In the genomic region with DNA sequence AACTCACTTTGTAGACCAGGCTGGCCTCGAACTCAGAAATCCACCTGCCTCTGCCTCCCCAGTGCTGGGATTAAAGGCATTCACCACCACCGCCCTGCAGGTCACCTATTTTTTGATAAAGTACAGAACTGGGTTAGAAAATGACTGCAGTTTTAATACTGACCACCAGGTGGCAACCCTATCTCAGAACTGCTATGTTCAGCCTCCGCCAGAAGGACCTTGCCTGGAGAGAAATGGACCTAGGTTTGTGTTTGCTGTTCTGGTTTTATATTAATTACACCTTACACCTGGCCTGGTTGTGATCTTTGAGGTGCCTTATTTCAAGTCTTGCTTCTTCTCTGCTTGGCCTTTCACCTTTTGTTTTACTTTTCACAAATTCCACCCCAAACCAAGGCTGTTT, we compare ENCODE assay signal across 8 mouse cellular contexts. TPM values are rescaled to one million over a fixed set of nuclear protein-coding genes. Genes with fewer than 3 reads are reported as not detected.
DNase-seq lines count a peak whose midpoint lies in the region; ATAC-seq lines count a peak whose summit lies in the region.

No protein-coding gene starts in this region.

- H3K9me3 ChIP-seq in intestine, embryonic 15.5 days, result no peaks in the 10 kb centered on the region
- H3K9me3 ChIP-seq in limb, embryonic 10.5 days (replicated peaks), result 0 out of 2 replicates have a peak, but pooled peaks cover 1% of the 10 kb centered on the region

- ATAC-seq in erythroblast, adult 5-6 weeks (replicated peaks; ENCODE audit: low FRiP score, poor library complexity, severe bottlenecking), result peak; percentile 73
- peak; percentile 76 for ATAC-seq in intestine, embryonic 15.5 days

- no peak overlapping the region for H3K9ac ChIP-seq in intestine, embryonic 15.5 days

- no peaks in the 10 kb centered on the region for H3K27me3 ChIP-seq in intestine, embryonic 15.5 days (replicated peaks)
- H3K27me3 ChIP-seq in limb, embryonic 10.5 days (ENCODE audit: low read depth, poor library complexity, severe bottlenecking), result no peaks in the 10 kb centered on the region

- DNase-seq in urinary bladder, postnatal 14 days (ENCODE audit: low spot score), result peak; percentile 65
- DNase-seq in urinary bladder, adult 2 months (ENCODE audit: low spot score), result no peak
- DNase-seq in brain, adult 2 months (ENCODE audit: low read depth, low spot score), result peak; percentile 85
- peak; percentile 53 for DNase-seq in limb, embryonic 10.5 days (ENCODE audit: low spot score)
- peak; percentile 79 for DNase-seq in naive thymus-derived CD4-positive, alpha-beta T cell, adult 2 months (ENCODE audit: low read depth)
- peak; percentile 59 for DNase-seq in thymus, postnatal 14 days

- H3K4me1 ChIP-seq in intestine, embryonic 15.5 days (replicated peaks), result no peaks in the 10 kb centered on the region
- no peaks in the 10 kb centered on the region for H3K4me1 ChIP-seq in limb, embryonic 10.5 days

- no peak overlapping the region for H3K4me3 ChIP-seq in intestine, embryonic 15.5 days (replicated peaks)
- H3K4me3 ChIP-seq in limb, embryonic 10.5 days, result no peak overlapping the region

- WGBS in intestine, embryonic 15.5 days, result 18% methylated on average over 3 of the region's 3 CpGs
- WGBS in limb, embryonic 10.5 days, result 45% methylated on average over 3 of the region's 3 CpGs

- no peak overlapping the region for H3K27ac ChIP-seq in intestine, embryonic 15.5 days
- no peak overlapping the region for H3K27ac ChIP-seq in limb, embryonic 10.5 days

- no peaks in the 10 kb centered on the region for H3K36me3 ChIP-seq in intestine, embryonic 15.5 days
- no peaks in the 10 kb centered on the region; the same call in 1 of the 2 replicates for H3K36me3 ChIP-seq in limb, embryonic 10.5 days

- no peak overlapping the region for H3K4me2 ChIP-seq in intestine, embryonic 15.5 days (replicated peaks)

RNA-seq across cellular contexts. Expression of a gene that starts 12.7 kb away (rescaled TPM):
- polyA plus RNA-seq in urinary bladder, adult 2 months (2012; rRNA removed), result 0.40 and 2.3 TPM in 2 replicates
- not detected in 2 replicates for total RNA-seq in erythroblast, adult 5-6 weeks (2015; ENCODE audit: low replicate concordance)
- not detected in 2 replicates for total RNA-seq in erythroblast, adult 5-6 weeks (2017; ENCODE audit: low replicate concordance)
- 1,145 and 3,143 TPM in 2 replicates for polyA plus RNA-seq in intestine, embryonic 15.5 days (2015; fragmentation: Nextera tagmentation; extraction: Ambion mirVana)
- polyA plus RNA-seq in limb, embryonic 10.5 days (2016; fragmentation: Nextera tagmentation; extraction: Ambion mirVana), result not detected in 2 replicates

RNA-seq across cellular contexts. Expression of a gene that starts 34.9 kb away (rescaled TPM):
- polyA plus RNA-seq in urinary bladder, adult 2 months (2012; rRNA removed), result 14.5 and 15.6 TPM in 2 replicates
- 1.2 and 3.3 TPM in 2 replicates for total RNA-seq in erythroblast, adult 5-6 weeks (2015; ENCODE audit: low replicate concordance)
- total RNA-seq in erythroblast, adult 5-6 weeks (2017; ENCODE audit: low replicate concordance), result 1.3 TPM in 1 of 2 replicates, not detected in the other
- 14.9 and 15.7 TPM in 2 replicates for polyA plus RNA-seq in intestine, embryonic 15.5 days (2015; fragmentation: Nextera tagmentation; extraction: Ambion mirVana)
- 21.6 and 21.7 TPM in 2 replicates for polyA plus RNA-seq in limb, embryonic 10.5 days (2016; fragmentation: Nextera tagmentation; extraction: Ambion mirVana)

RNA-seq across cellular contexts. Expression of a gene that starts 47.9 kb away (rescaled TPM):
- 15.3 and 20.2 TPM in 2 replicates for polyA plus RNA-seq in urinary bladder, adult 2 months (2012; rRNA removed)
- not detected in 2 replicates for total RNA-seq in erythroblast, adult 5-6 weeks (2015; ENCODE audit: low replicate concordance)
- 0.42 TPM in 1 of 2 replicates, not detected in the other for total RNA-seq in erythroblast, adult 5-6 weeks (2017; ENCODE audit: low replicate concordance)
- 1.6 and 1.8 TPM in 2 replicates for polyA plus RNA-seq in intestine, embryonic 15.5 days (2015; fragmentation: Nextera tagmentation; extraction: Ambion mirVana)
- polyA plus RNA-seq in limb, embryonic 10.5 days (2016; fragmentation: Nextera tagmentation; extraction: Ambion mirVana), result 0.11 and 0.25 TPM in 2 replicates

Comparison
In these comparisons a context has a peak if more than half of its experiments do, and no peak if none do; other contexts are left out.
1. RNA of a gene that starts 12.7 kb away (polyA plus RNA-seq): 1,145 to 3,143 TPM in intestine, embryonic 15.5 days; 0.40 to 2.3 TPM in urinary bladder, adult 2 months and not detected in limb, embryonic 10.5 days; every median in the first group is over 100 times any median in the second.